8 mouse cellular contexts compared by ENCODE assay signal in the genomic region with DNA sequence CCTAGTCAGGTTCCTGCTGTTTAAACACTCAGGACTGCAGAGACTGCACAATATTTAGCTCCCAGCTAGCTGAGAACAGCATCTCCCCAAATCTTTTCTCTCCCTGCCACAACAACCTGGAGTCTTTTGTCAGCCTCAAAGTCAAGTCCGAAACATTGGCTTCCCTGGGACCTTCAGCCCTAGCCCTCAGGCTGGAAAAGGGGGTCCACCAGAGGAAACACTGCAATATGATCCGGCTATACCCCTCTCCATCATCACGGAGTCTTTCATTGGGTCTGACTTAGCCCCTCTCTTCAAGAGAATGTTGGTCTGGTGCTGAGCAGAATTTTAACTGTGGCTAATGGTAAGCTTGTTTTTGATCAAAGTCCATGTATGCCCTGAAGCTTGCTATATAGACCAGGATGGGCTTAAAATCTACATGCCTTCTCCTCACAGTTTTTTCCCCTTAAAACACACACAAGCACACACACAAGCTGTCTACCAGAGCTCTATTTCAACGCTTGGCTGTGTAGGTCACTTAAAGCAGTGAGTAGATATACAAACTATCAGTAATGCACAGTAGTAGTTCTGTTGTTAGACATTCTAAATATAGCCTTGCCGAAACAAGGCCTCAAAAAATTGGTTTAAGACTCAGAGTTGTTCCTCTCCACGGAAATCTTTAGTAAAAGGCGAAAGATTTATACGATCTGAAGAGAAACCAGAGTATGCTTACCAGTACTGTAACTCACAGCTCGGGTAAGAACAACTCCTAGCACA. TPM values are rescaled to one million over a fixed set of nuclear protein-coding genes. Genes with fewer than 3 reads are reported as not detected.
DNase-seq lines count a peak whose midpoint lies in the region; ATAC-seq lines count a peak whose summit lies in the region.

No protein-coding gene starts in this region.

- H3K4me1 ChIP-seq in kidney, embryonic 14.5 days (ENCODE audit: control insufficient read depth, insufficient read depth, low read length): peaks cover 26% of the 10 kb centered on the region
- peaks cover 65% of the 10 kb centered on the region for H3K4me1 ChIP-seq in limb, embryonic 10.5 days
- H3K4me1 ChIP-seq in neural tube, embryonic 11.5 days (ENCODE audit: control insufficient read depth, insufficient read depth, low read length): peaks cover 21% of the 10 kb centered on the region

- H3K9me3 ChIP-seq in kidney, embryonic 14.5 days (ENCODE audit: control insufficient read depth, low read length): no peaks in the 10 kb centered on the region
- no peaks in the 10 kb centered on the region for H3K9me3 ChIP-seq in limb, embryonic 10.5 days (replicated peaks)
- H3K9me3 ChIP-seq in neural tube, embryonic 11.5 days (ENCODE audit: control insufficient read depth, low read length): no peaks in the 10 kb centered on the region

- H3K4me2 ChIP-seq in kidney, embryonic 14.5 days (replicated peaks; ENCODE audit: low read depth, low read length): no peak overlapping the region; the same call in 1 of the 2 replicates
- peak overlapping the region; percentile 15; the same call in 1 of the 2 replicates for H3K4me2 ChIP-seq in neural tube, embryonic 11.5 days (ENCODE audit: low read depth)

- H3K27me3 ChIP-seq in kidney, embryonic 14.5 days (ENCODE audit: control insufficient read depth, insufficient read depth, low read length): no peaks in the 10 kb centered on the region
- no peaks in the 10 kb centered on the region for H3K27me3 ChIP-seq in limb, embryonic 10.5 days (ENCODE audit: low read depth, poor library complexity, severe bottlenecking)
- H3K27me3 ChIP-seq in neural tube, embryonic 11.5 days (ENCODE audit: control insufficient read depth, insufficient read depth, low read length): no peaks in the 10 kb centered on the region

- H3K36me3 ChIP-seq in kidney, embryonic 14.5 days (ENCODE audit: control insufficient read depth, insufficient read depth, low read length): no peaks in the 10 kb centered on the region
- H3K36me3 ChIP-seq in limb, embryonic 10.5 days: no peaks in the 10 kb centered on the region
- H3K36me3 ChIP-seq in neural tube, embryonic 11.5 days (ENCODE audit: control insufficient read depth, insufficient read depth, low read length): no peaks in the 10 kb centered on the region

- H3K4me3 ChIP-seq in kidney, embryonic 14.5 days (ENCODE audit: low read length): no peak overlapping the region
- H3K4me3 ChIP-seq in limb, embryonic 10.5 days: no peak overlapping the region
- no peak overlapping the region for H3K4me3 ChIP-seq in neural tube, embryonic 11.5 days (ENCODE audit: low read depth, low read length)

- H3K9ac ChIP-seq in kidney, embryonic 14.5 days (ENCODE audit: low read depth, low read length): peak overlapping the region; percentile 31; the same call in 1 of the 2 replicates
- 0 out of 2 replicates have a peak overlapping the region, but pooled peaks have one; percentile 40 for H3K9ac ChIP-seq in neural tube, embryonic 11.5 days (ENCODE audit: low read length)

- ATAC-seq in kidney, embryonic 14.5 days (ENCODE audit: low FRiP score, low TSS enrichment): peak; percentile 89
- ATAC-seq in erythroblast, adult 5-6 weeks (replicated peaks; ENCODE audit: low FRiP score, poor library complexity, severe bottlenecking): peak; percentile 67
- peak; percentile 85 for ATAC-seq in neural tube, embryonic 11.5 days (ENCODE audit: insufficient read depth, low FRiP score, low TSS enrichment)

- WGBS in kidney, embryonic 14.5 days: 2% methylated on average over 9 of the region's 9 CpGs
- WGBS in limb, embryonic 10.5 days: 5% methylated on average over 9 of the region's 9 CpGs
- WGBS in neural tube, embryonic 11.5 days: 3% methylated on average over 9 of the region's 9 CpGs

- H3K27ac ChIP-seq in kidney, embryonic 14.5 days (ENCODE audit: low read depth, low read length): peak overlapping the region; percentile 85
- H3K27ac ChIP-seq in limb, embryonic 10.5 days: peak overlapping the region; percentile 93
- H3K27ac ChIP-seq in neural tube, embryonic 11.5 days (ENCODE audit: low read depth, low read length): peak overlapping the region; percentile 76

- no peak for DNase-seq in kidney, adult 8-10 months
- peak; percentile 100 for DNase-seq in MEL-GATA-1-ER (ENCODE audit: extremely low read depth, low read depth)
- DNase-seq in limb, embryonic 10.5 days (ENCODE audit: low spot score): peak; percentile 68
- DNase-seq in neural tube, embryonic 11.5 days (ENCODE audit: low spot score): peak; percentile 65
- DNase-seq in adrenal gland, adult 18-20 months (ENCODE audit: low spot score in 2 of 2): no peak
- DNase-seq in urinary bladder, postnatal 4 days (ENCODE audit: low spot score in 2 of 2): no peak

RNA-seq across cellular contexts. Expression of gene Parp16, which starts 1.0 kb away (rescaled TPM):
- 4.7 and 7.9 TPM in 2 replicates for polyA plus RNA-seq in kidney, embryonic 14.5 days (2014; fragmentation: Nextera tagmentation; extraction: Ambion mirVana)
- 10.2 and 13.2 TPM in 2 replicates for total RNA-seq in erythroblast, adult 5-6 weeks (2015; ENCODE audit: low replicate concordance)
- 14.5 and 15.3 TPM in 2 replicates for total RNA-seq in erythroblast, adult 5-6 weeks (2017; ENCODE audit: low replicate concordance)
- polyA plus RNA-seq in limb, embryonic 10.5 days (2016; fragmentation: Nextera tagmentation; extraction: Ambion mirVana): 8.7 and 9.0 TPM in 2 replicates
- polyA plus RNA-seq in neural tube, embryonic 11.5 days (2014; fragmentation: Nextera tagmentation; extraction: Ambion mirVana): 4.9 and 6.1 TPM in 2 replicates
- total RNA-seq in adrenal gland, adult 18-20 months (2021): 10 to 100 TPM; 12.0 to 15.3 TPM

RNA-seq across cellular contexts. Expression of gene Igdcc3, which starts 55.2 kb away (rescaled TPM):
- polyA plus RNA-seq in kidney, embryonic 14.5 days (2014; fragmentation: Nextera tagmentation; extraction: Ambion mirVana): 4.5 and 6.1 TPM in 2 replicates
- not detected in 2 replicates for total RNA-seq in erythroblast, adult 5-6 weeks (2015; ENCODE audit: low replicate concordance)
- total RNA-seq in erythroblast, adult 5-6 weeks (2017; ENCODE audit: low replicate concordance): not detected in 2 replicates
- polyA plus RNA-seq in limb, embryonic 10.5 days (2016; fragmentation: Nextera tagmentation; extraction: Ambion mirVana): 230 and 420 TPM in 2 replicates
- 60.7 and 71.9 TPM in 2 replicates for polyA plus RNA-seq in neural tube, embryonic 11.5 days (2014; fragmentation: Nextera tagmentation; extraction: Ambion mirVana)
- 1 to 10 TPM; 1.4 to 1.8 TPM for total RNA-seq in adrenal gland, adult 18-20 months (2021)

Comparison
In these comparisons a context has a peak if more than half of its experiments do, and no peak if none do; other contexts are left out.
1. DNase-seq: peak in MEL-GATA-1-ER (single experiment), limb, embryonic 10.5 days (single experiment) and neural tube, embryonic 11.5 days (single experiment); none in kidney, adult 8-10 months (0 of 2), adrenal gland, adult 18-20 months (0 of 2) and urinary bladder, postnatal 4 days (0 of 2).
2. Peak in every context shown above with its lines, with median percentiles within 50 percentile points of each other: ATAC-seq and H3K27ac ChIP-seq.